Mouse (Mus musculus) neural tube, embryonic 15.5 days (tissue): ENCODE data around the gene Ttll5. TPM values are rescaled to one million over a fixed set of nuclear protein-coding genes. Genes with fewer than 3 reads are reported as not detected.
A peak's percentile ranks its signal among the peaks of the same experiment; 100 is the strongest.

Experiments
- ATAC-seq: fragments of 200-750 bp; cut with Nextera tagmentation; 2 replicates; pipeline ENCODE4 v1.8.0; 2017; ENCODE audit warnings: mild to moderate bottlenecking, moderate TSS enrichment, moderate library complexity; ENCODE audit not compliant: low FRiP score
- H3K27ac ChIP-seq: fragments of 300-500 bp; sonication (generic); replicated peaks from 2 replicates; pipeline ENCODE4 v1.5.1; 2015; ENCODE audit warnings: mild to moderate bottlenecking, inconsistent platforms
- H3K27me3 ChIP-seq: fragments of 300-500 bp; sonication (generic); replicated peaks from 2 replicates; pipeline ENCODE4 v1.6.1; 2015; ENCODE audit warnings: inconsistent platforms
- H3K36me3 ChIP-seq: fragments of 300-500 bp; sonication (generic); 2 replicates; pipeline ENCODE4 v1.6.1; 2015; ENCODE audit warnings: inconsistent platforms
- H3K4me1 ChIP-seq: fragments of 300-500 bp; sonication (generic); 2 replicates; pipeline ENCODE4 v1.6.1; 2015; ENCODE audit warnings: inconsistent platforms
- H3K4me2 ChIP-seq: fragments of 300-500 bp; sonication (generic); 2 replicates; pipeline ENCODE4 v1.6.1; 2015; ENCODE audit warnings: inconsistent platforms, mild to moderate bottlenecking, moderate library complexity
- H3K4me3 ChIP-seq: fragments of 300-500 bp; sonication (generic); replicated peaks from 2 replicates; pipeline ENCODE4 v1.5.1; 2015; ENCODE audit warnings: mild to moderate bottlenecking, inconsistent platforms
- H3K9ac ChIP-seq: fragments of 300-500 bp; sonication (generic); replicated peaks from 2 replicates; pipeline ENCODE4 v1.6.1; 2015; ENCODE audit warnings: mild to moderate bottlenecking, inconsistent platforms
- H3K9me3 ChIP-seq: fragments of 300-500 bp; sonication (generic); replicated peaks from 2 replicates; pipeline ENCODE4 v1.6.1; 2016; ENCODE audit warnings: inconsistent platforms
- WGBS: fragments of 180-500 bp; shearing (Covaris S2); methylation state at CpG from one replicate; pipeline ENCODE4 v1.1.7; 2015; ENCODE audit warnings: mixed read lengths; 5-methylcytosine and 5-hydroxymethylcytosine counted together
- polyA plus RNA-seq: library from polyadenylated mRNA; unstranded; fragments of >200 nt; fragmentation: Nextera tagmentation; extraction: Ambion mirVana; gene quantifications from 2 replicates; pipeline ENCODE4 v1.2.1, GENCODE M21; 2015

The Ttll5 gene
- polyA plus RNA-seq, 1 experiment from 2014 or later: 10.7 TPM

- H3K4me2 ChIP-seq: no peak overlapping the region
- no peaks in the 10 kb centered on the region for H3K27me3 ChIP-seq
- no peak overlapping the region for H3K4me3 ChIP-seq
- no peak for ATAC-seq
- WGBS: 71% methylated on average over 2 of the region's 2 CpGs
- H3K36me3 ChIP-seq: no peaks in the 10 kb centered on the region
- no peak overlapping the region for H3K27ac ChIP-seq
- no peaks in the 10 kb centered on the region for H3K9me3 ChIP-seq
- 0 out of 2 replicates have a peak, but pooled peaks cover 7% of the 10 kb centered on the region for H3K4me1 ChIP-seq
- H3K9ac ChIP-seq: no peak overlapping the region
Measured at GRCm38 (mm10) chr12:85970803-85971202, 146.3 kb downstream of the Ttll5 start.

- H3K4me1 ChIP-seq: 0 out of 2 replicates have a peak, but pooled peaks cover 7% of the 10 kb centered on the region
- H3K9me3 ChIP-seq: no peaks in the 10 kb centered on the region
- no peaks in the 10 kb centered on the region for H3K27me3 ChIP-seq
- no peak overlapping the region for H3K4me3 ChIP-seq
- no peak overlapping the region for H3K27ac ChIP-seq
- no peak for ATAC-seq
- H3K36me3 ChIP-seq: no peaks in the 10 kb centered on the region
- H3K9ac ChIP-seq: no peak overlapping the region
- no peak overlapping the region for H3K4me2 ChIP-seq
- WGBS: 87% methylated on average over 4 of the region's 4 CpGs
Measured at GRCm38 (mm10) chr12:85971655-85972054, 147.2 kb downstream of the Ttll5 start.

GRCm38 (mm10) chr12:85973526-85973925 lies 149.1 kb downstream of the Ttll5 start:
- Histone ChIP-seq H3K4me1 (0 out of 2 replicates have a peak, but pooled peaks cover 7% of the 10 kb centered on the region), H3K4me3 (no peak overlapping the region), H3K36me3 (no peaks in the 10 kb centered on the region), H3K27me3 (no peaks in the 10 kb centered on the region), H3K9me3 (no peaks in the 10 kb centered on the region), H3K27ac (no peak overlapping the region), H3K4me2 (no peak overlapping the region), H3K9ac (no peak overlapping the region)
- 69% methylated on average over 4 of the region's 4 CpGs for WGBS
- no peak for ATAC-seq

DNA sequence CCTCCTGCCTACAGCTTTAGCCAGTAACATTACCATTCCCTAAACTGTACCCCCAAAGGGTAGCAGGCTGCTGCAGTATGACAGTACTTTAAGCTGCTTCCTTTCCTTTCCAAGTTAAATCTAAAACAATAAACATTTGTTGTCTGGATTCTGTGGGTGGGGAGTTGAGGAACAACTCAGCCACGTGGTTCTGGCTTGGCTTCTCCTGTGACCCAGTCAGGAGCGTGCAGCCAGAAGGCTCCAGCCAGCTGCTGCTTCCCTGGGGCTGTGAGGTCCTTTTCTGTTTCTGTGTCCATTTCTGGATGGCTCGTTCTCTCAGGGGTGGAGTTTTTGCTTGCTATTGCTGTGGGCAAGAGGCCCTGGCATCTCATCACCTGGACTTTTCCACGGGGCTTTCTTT lies 149.6 kb downstream of the Ttll5 start:
- H3K27me3 ChIP-seq: no peaks in the 10 kb centered on the region
- H3K36me3 ChIP-seq: no peaks in the 10 kb centered on the region
- ATAC-seq: no peak
- no peak overlapping the region for H3K4me2 ChIP-seq
- H3K4me3 ChIP-seq: no peak overlapping the region
- H3K27ac ChIP-seq: no peak overlapping the region
- WGBS: 47% methylated on average over 4 of the region's 4 CpGs
- H3K9ac ChIP-seq: no peak overlapping the region
- no peaks in the 10 kb centered on the region for H3K9me3 ChIP-seq
- 0 out of 2 replicates have a peak, but pooled peaks cover 7% of the 10 kb centered on the region for H3K4me1 ChIP-seq

GRCm38 (mm10) chr12:85979996-85980395 lies 155.5 kb downstream of the Ttll5 start:
- no peak overlapping the region for H3K4me2 ChIP-seq
- H3K9me3 ChIP-seq: no peaks in the 10 kb centered on the region
- H3K4me3 ChIP-seq: no peak overlapping the region
- H3K4me1 ChIP-seq: no peaks in the 10 kb centered on the region
- no peaks in the 10 kb centered on the region for H3K27me3 ChIP-seq
- H3K36me3 ChIP-seq: no peaks in the 10 kb centered on the region
- no peak overlapping the region for H3K27ac ChIP-seq
- H3K9ac ChIP-seq: no peak overlapping the region
- 77% methylated on average over 5 of the region's 5 CpGs for WGBS
- no peak for ATAC-seq

DNA sequence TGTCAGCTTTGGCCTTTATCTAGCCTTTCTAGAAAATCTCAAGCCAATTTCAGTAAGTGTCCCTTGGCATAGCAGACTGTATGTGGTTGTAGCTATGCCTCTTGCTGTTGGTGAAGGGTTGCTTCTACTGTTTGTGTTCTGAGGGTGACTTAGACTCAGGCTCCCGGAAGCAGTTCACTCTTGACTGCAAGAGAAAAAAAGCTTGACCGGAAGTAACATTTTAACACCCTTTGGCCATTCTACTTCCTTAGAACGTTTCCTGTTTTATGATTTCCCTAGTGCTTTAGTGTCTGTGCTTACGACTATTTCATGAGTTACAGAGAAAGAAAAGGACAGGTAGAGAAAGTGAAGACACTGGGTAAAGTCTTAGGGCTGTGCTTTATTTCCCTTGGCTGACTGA lies 161.1 kb downstream of the Ttll5 start:
- H3K27ac ChIP-seq: no peak overlapping the region
- H3K4me1 ChIP-seq: peaks cover 19% of the 10 kb centered on the region
- no peak for ATAC-seq
- 67% methylated on average over 4 of the region's 4 CpGs for WGBS
- H3K4me3 ChIP-seq: no peak overlapping the region
- no peaks in the 10 kb centered on the region for H3K9me3 ChIP-seq
- H3K9ac ChIP-seq: no peak overlapping the region
- no peaks in the 10 kb centered on the region for H3K36me3 ChIP-seq
- H3K4me2 ChIP-seq: no peak overlapping the region
- no peaks in the 10 kb centered on the region for H3K27me3 ChIP-seq

DNA sequence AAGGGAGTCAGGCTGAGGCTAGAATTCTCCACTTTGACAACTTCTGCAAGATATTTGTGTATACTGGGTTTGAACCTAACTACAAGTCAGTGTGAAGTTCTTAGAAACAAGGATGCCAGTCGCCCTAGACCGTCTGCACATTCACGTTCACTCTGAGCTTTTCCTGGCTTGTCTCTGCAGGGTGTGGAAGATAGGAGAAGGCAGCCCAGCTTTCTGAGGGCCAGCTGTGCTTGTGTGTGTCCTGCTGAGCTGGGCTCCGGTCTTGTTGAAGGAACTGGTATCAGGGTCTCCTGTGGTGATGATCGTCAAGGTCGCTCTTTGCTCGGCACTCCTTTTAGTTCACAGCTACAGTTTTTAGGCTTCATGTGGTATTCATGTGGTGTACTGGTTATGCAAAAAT lies 161.6 kb downstream of the Ttll5 start:
- peaks cover 19% of the 10 kb centered on the region for H3K4me1 ChIP-seq
- ATAC-seq: no peak
- WGBS: 69% methylated on average over 7 of the region's 7 CpGs
- H3K9ac ChIP-seq: no peak overlapping the region
- H3K27ac ChIP-seq: no peak overlapping the region
- no peaks in the 10 kb centered on the region for H3K27me3 ChIP-seq
- H3K4me3 ChIP-seq: no peak overlapping the region
- no peak overlapping the region for H3K4me2 ChIP-seq
- no peaks in the 10 kb centered on the region for H3K9me3 ChIP-seq
- H3K36me3 ChIP-seq: no peaks in the 10 kb centered on the region

DNA sequence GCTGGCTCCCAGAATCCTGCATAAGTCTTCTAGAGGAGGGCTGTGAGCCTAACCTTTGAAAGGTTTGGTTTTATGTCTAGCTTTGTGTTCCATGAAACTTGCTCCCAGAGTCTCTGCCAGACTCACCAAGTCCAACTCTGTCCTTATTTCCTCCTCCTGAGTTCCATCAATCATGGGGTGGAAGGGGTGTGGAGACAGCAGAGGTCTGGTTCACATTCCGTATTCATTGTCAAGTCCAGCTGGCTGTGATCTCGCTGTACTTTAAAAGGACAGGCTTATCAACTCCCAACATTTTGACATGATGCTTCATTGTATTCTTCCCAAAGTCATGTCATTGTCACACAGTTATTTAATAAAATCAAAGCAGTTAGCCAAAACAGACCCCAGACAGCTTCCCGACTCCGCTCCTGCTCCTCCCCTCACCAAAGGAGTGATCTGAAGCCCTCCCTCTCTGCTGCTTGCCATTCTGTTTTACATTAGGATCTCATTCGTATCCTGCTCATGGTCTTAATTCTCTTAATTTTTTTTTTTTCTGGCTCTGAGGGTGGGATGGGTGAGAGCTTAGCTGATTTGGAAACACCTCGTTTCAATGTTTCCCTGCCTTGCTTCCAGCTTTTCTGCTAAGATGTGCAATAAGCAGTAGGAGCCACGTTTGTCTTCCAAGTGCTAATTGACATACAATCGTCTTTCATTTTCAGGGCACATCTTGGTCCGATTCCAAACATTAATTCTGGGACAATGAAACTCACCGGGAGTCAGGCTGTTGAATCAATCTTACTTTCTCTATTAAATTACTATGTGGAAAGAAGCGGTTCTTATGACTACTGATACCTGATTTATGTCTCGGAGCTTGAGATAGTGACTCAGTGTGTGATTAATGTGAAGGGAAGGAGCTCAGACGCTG lies 162.3 kb downstream of the Ttll5 start:
- no peaks in the 10 kb centered on the region for H3K9me3 ChIP-seq
- H3K4me2 ChIP-seq: 0 out of 2 replicates have a peak overlapping the region, but pooled peaks have one; percentile 8
- H3K4me1 ChIP-seq: peaks cover 19% of the 10 kb centered on the region
- ATAC-seq: no peak; the same call in 1 of the 2 replicates
- H3K36me3 ChIP-seq: no peaks in the 10 kb centered on the region
- no peak overlapping the region for H3K9ac ChIP-seq
- H3K4me3 ChIP-seq: no peak overlapping the region
- 33% methylated on average over 13 of the region's 13 CpGs for WGBS
- 0 out of 2 replicates have a peak overlapping the region, but pooled peaks have one; percentile 23 for H3K27ac ChIP-seq
- H3K27me3 ChIP-seq: no peaks in the 10 kb centered on the region

GRCm38 (mm10) chr12:85987444-85987889 lies 163.0 kb downstream of the Ttll5 start:
- Histone ChIP-seq H3K36me3 (no peaks in the 10 kb centered on the region), H3K9ac (no peak overlapping the region), H3K4me3 (no peak overlapping the region), H3K4me2 (no peak overlapping the region), H3K27me3 (no peaks in the 10 kb centered on the region), H3K27ac (no peak overlapping the region), H3K9me3 (no peaks in the 10 kb centered on the region), H3K4me1 (peaks cover 19% of the 10 kb centered on the region)
- 58% methylated on average over 5 of the region's 5 CpGs for WGBS
- ATAC-seq: no peak; the same call in 1 of the 2 replicates

- H3K4me3 ChIP-seq: no peak overlapping the region
- H3K4me1 ChIP-seq: peaks cover 19% of the 10 kb centered on the region
- H3K27ac ChIP-seq: no peak overlapping the region
- H3K36me3 ChIP-seq: no peaks in the 10 kb centered on the region
- no peaks in the 10 kb centered on the region for H3K27me3 ChIP-seq
- ATAC-seq: no peak
- WGBS: 93% methylated on average over 4 of the region's 4 CpGs
- H3K9me3 ChIP-seq: no peaks in the 10 kb centered on the region
- H3K9ac ChIP-seq: no peak overlapping the region
- no peak overlapping the region for H3K4me2 ChIP-seq
Measured at GRCm38 (mm10) chr12:85988121-85988520, 163.7 kb downstream of the Ttll5 start.

- no peak overlapping the region for H3K4me2 ChIP-seq
- no peak for ATAC-seq
- peaks cover 19% of the 10 kb centered on the region for H3K4me1 ChIP-seq
- H3K4me3 ChIP-seq: no peak overlapping the region
- H3K9ac ChIP-seq: no peak overlapping the region
- 87% methylated on average over 4 of the region's 4 CpGs for WGBS
- H3K9me3 ChIP-seq: no peaks in the 10 kb centered on the region
- H3K36me3 ChIP-seq: no peaks in the 10 kb centered on the region
- H3K27me3 ChIP-seq: no peaks in the 10 kb centered on the region
- H3K27ac ChIP-seq: no peak overlapping the region
Measured at GRCm38 (mm10) chr12:85988818-85989377, 164.4 kb downstream of the Ttll5 start.
